Mouse (Mus musculus): ENCODE measurements around the gene Braf. TPM values are rescaled to one million over a fixed set of nuclear protein-coding genes. Genes with fewer than 3 reads are reported as not detected.

Braf gene
- total RNA-seq, 1 experiment from 2014 or later = 17.5 TPM

- peak; percentile 96 for ATAC-seq (replicated peaks in 1 of 2; ENCODE audit: insufficient read depth in 1 of 2, low FRiP score in 2 of 2, low TSS enrichment in 1 of 2, low read depth in 1 of 2, poor library complexity in 2 of 2, severe bottlenecking in 2 of 2)
These were observed 151.3 kb downstream of the Braf start, which contains the start of gene Adck2 for GRCm38 (mm10) chr6:39573791-39574554. Gene Adck2 (plus strand): TSS chr6:39573873.

GRCm38 (mm10) chr6:39570426-39570825, 154.8 kb downstream of the Braf start:
- ATAC-seq (replicated peaks in 1 of 2; ENCODE audit: insufficient read depth in 1 of 2, low FRiP score in 2 of 2, low TSS enrichment in 1 of 2, low read depth in 1 of 2, poor library complexity in 2 of 2, severe bottlenecking in 2 of 2) = no peak

GRCm38 (mm10) chr6:39567528-39567927, 157.7 kb downstream of the Braf start:
- ATAC-seq (replicated peaks in 1 of 2; ENCODE audit: insufficient read depth in 1 of 2, low FRiP score in 2 of 2, low TSS enrichment in 1 of 2, low read depth in 1 of 2, poor library complexity in 2 of 2, severe bottlenecking in 2 of 2) = peak; percentile 43 to 61; a peak in 3 of 4 replicates

GRCm38 (mm10) chr6:39562166-39563015, 162.9 kb downstream of the Braf start:
- ATAC-seq (replicated peaks in 1 of 2; ENCODE audit: insufficient read depth in 1 of 2, low FRiP score in 2 of 2, low TSS enrichment in 1 of 2, low read depth in 1 of 2, poor library complexity in 2 of 2, severe bottlenecking in 2 of 2) = peak; percentile 91 to 92

GRCm38 (mm10) chr6:39559276-39559939, 165.9 kb downstream of the Braf start:
- ATAC-seq (replicated peaks in 1 of 2; ENCODE audit: insufficient read depth in 1 of 2, low FRiP score in 2 of 2, low TSS enrichment in 1 of 2, low read depth in 1 of 2, poor library complexity in 2 of 2, severe bottlenecking in 2 of 2) = no peak

GRCm38 (mm10) chr6:39557723-39558261, 167.5 kb downstream of the Braf start, which contains the start of gene Dennd2a:
Gene Dennd2a (minus strand): TSS chr6:39557867.
- ATAC-seq (replicated peaks in 1 of 2; ENCODE audit: insufficient read depth in 1 of 2, low FRiP score in 2 of 2, low TSS enrichment in 1 of 2, low read depth in 1 of 2, poor library complexity in 2 of 2, severe bottlenecking in 2 of 2) = peak; percentile 18 to 33; a peak in 2 of 4 replicates

- ATAC-seq (replicated peaks in 1 of 2; ENCODE audit: insufficient read depth in 1 of 2, low FRiP score in 2 of 2, low TSS enrichment in 1 of 2, low read depth in 1 of 2, poor library complexity in 2 of 2, severe bottlenecking in 2 of 2) = peak; percentile 33 to 47; a peak in 2 of 4 replicates
These were observed 168.2 kb downstream of the Braf start for GRCm38 (mm10) chr6:39556900-39557659.

DNA sequence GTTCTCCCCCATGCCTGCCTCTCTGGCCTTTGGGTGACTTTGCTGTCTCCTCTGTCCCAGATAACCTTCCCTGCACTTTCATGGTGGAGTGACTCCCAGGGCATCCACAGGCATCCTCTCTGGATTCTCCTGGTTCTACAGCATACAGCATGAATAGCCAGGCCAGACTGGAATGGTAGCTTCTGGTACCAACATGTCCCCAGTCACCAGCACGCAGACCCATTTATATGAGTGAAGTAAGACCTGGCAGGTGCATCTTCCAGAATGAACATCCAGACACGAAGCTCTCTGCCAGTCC, 169.7 kb downstream of the Braf start:
- ATAC-seq (replicated peaks in 1 of 2; ENCODE audit: insufficient read depth in 1 of 2, low FRiP score in 2 of 2, low TSS enrichment in 1 of 2, low read depth in 1 of 2, poor library complexity in 2 of 2, severe bottlenecking in 2 of 2) = no peak

- no peak for ATAC-seq (replicated peaks in 1 of 2; ENCODE audit: insufficient read depth in 1 of 2, low FRiP score in 2 of 2, low TSS enrichment in 1 of 2, low read depth in 1 of 2, poor library complexity in 2 of 2, severe bottlenecking in 2 of 2)
These were observed 170.2 kb downstream of the Braf start for GRCm38 (mm10) chr6:39554888-39555647.

Other genes starting within 250 kb of the Braf start
- gene Dennd2a, start 167.6 kb downstream of the Braf start, total RNA-seq (2017) = 1.0 and 2.1 TPM in 2 replicates
- gene Adck2, start 151.6 kb downstream of the Braf start, total RNA-seq (2017) = 15.7 and 24.0 TPM in 2 replicates
- 6.9 TPM in 1 of 2 replicates, not detected in the other for gene Gm42420, start 139.7 kb downstream of the Braf start, total RNA-seq (2017)
- 55.3 and 60.3 TPM in 2 replicates for gene Ndufb2, start 132.9 kb downstream of the Braf start, total RNA-seq (2017)
- 37.1 and 47.6 TPM in 2 replicates for gene Mrps33, start 85.5 kb upstream of the Braf start, total RNA-seq (2017)
- not detected in 2 replicates for gene Tmem178b, start 147.8 kb upstream of the Braf start, total RNA-seq (2017)